ENCODE assay signal across 12 mouse cellular contexts in genomic region chr6:30112349-30113132, GRCm38 (mm10).
DNase-seq lines count a peak whose midpoint lies in the region; ATAC-seq lines count a peak whose summit lies in the region.
"Had no signal": no experiment of that assay in that cellular context is flagged by ENCODE, and none has a peak within 500 bp of the region (broad histone marks: within the 10 kb centered on the region; RNA-seq: fewer than 3 reads in every experiment).

No protein-coding gene starts in this region.

- peaks cover 71% of the 10 kb centered on the region for H3K36me3 ChIP-seq in embryonic facial prominence, embryonic 14.5 days (ENCODE audit: control insufficient read depth, insufficient read depth, low read length)
- peaks cover 91% of the 10 kb centered on the region for H3K36me3 ChIP-seq in embryonic facial prominence, embryonic 10.5 days (replicated peaks)
- H3K36me3 ChIP-seq in midbrain, embryonic 14.5 days (ENCODE audit: control insufficient read depth, insufficient read depth, low read length), result peaks cover 60% of the 10 kb centered on the region

- peak; percentile 89 for ATAC-seq in embryonic facial prominence, embryonic 14.5 days (ENCODE audit: low read depth)
- peak; percentile 50; the same call in 1 of the 2 replicates for ATAC-seq in midbrain, embryonic 14.5 days (ENCODE audit: low FRiP score, low TSS enrichment)

- H3K27ac ChIP-seq in embryonic facial prominence, embryonic 14.5 days (replicated peaks; ENCODE audit: low read depth, low read length), result no peak overlapping the region
- no peak overlapping the region for H3K27ac ChIP-seq in embryonic facial prominence, embryonic 10.5 days (replicated peaks)
- no peak overlapping the region for H3K27ac ChIP-seq in midbrain, embryonic 14.5 days (replicated peaks; ENCODE audit: low read depth, low read length)
- H3K27ac ChIP-seq: hindbrain, embryonic 13.5 days; liver, embryonic 15.5 days had no signal

- intact Hi-C loops in left cerebral cortex, postnatal 4 days (cut with DNase I), result no loop called here

- DNase-seq in embryonic facial prominence, embryonic 14.5 days (ENCODE audit: low spot score), result peak; percentile 58
- no peak for DNase-seq in embryonic facial prominence, embryonic 10.5 days (ENCODE audit: low spot score)
- peak; percentile 17 for DNase-seq in left cerebral cortex, adult 11 months (ENCODE audit: low spot score)
- DNase-seq in left cerebral cortex, postnatal 4 days, result no peak
- peak; percentile 68 for DNase-seq in Muller cell, postnatal 12 days (ENCODE audit: inconsistent ontology term)
- peak; percentile 53 for DNase-seq in midbrain, embryonic 14.5 days
- DNase-seq in urinary bladder, postnatal 14 days (ENCODE audit: low spot score), result no peak
- DNase-seq in cerebellum, adult 11 months, result no peak
- DNase-seq: B cell, adult 2 months; heart, adult 18-20 months had no signal

- H3K9ac ChIP-seq in embryonic facial prominence, embryonic 14.5 days (ENCODE audit: low read depth, low read length), result no peak overlapping the region
- no peak overlapping the region for H3K9ac ChIP-seq in midbrain, embryonic 14.5 days (replicated peaks; ENCODE audit: low read length)
- H3K9ac ChIP-seq: hindbrain, embryonic 13.5 days; liver, embryonic 15.5 days had no signal

- 0 out of 2 replicates have a peak, but pooled peaks cover 6% of the 10 kb centered on the region for H3K9me3 ChIP-seq in embryonic facial prominence, embryonic 14.5 days (ENCODE audit: control insufficient read depth, low read length)
- no peaks in the 10 kb centered on the region for H3K9me3 ChIP-seq in embryonic facial prominence, embryonic 10.5 days
- H3K9me3 ChIP-seq in midbrain, embryonic 14.5 days (ENCODE audit: control insufficient read depth, low read length), result 0 out of 2 replicates have a peak, but pooled peaks cover 3% of the 10 kb centered on the region
- H3K9me3 ChIP-seq: liver, embryonic 15.5 days had no signal

- H3K4me2 ChIP-seq in embryonic facial prominence, embryonic 14.5 days (ENCODE audit: low read depth, low read length), result no peak overlapping the region
- no peak overlapping the region for H3K4me2 ChIP-seq in midbrain, embryonic 14.5 days (ENCODE audit: low read length)
- H3K4me2 ChIP-seq: hindbrain, embryonic 13.5 days; liver, embryonic 15.5 days had no signal

- no peaks in the 10 kb centered on the region for H3K27me3 ChIP-seq in embryonic facial prominence, embryonic 14.5 days (replicated peaks; ENCODE audit: control insufficient read depth, insufficient read depth, low read length)
- H3K27me3 ChIP-seq in embryonic facial prominence, embryonic 10.5 days (replicated peaks; ENCODE audit: low read depth, poor library complexity, severe bottlenecking), result no peaks in the 10 kb centered on the region
- no peaks in the 10 kb centered on the region for H3K27me3 ChIP-seq in midbrain, embryonic 14.5 days (ENCODE audit: control insufficient read depth, insufficient read depth, low read length)
- H3K27me3 ChIP-seq: hindbrain, embryonic 13.5 days; liver, embryonic 15.5 days had no signal

- H3K4me3 ChIP-seq in embryonic facial prominence, embryonic 14.5 days (ENCODE audit: low read depth, low read length), result no peak overlapping the region
- H3K4me3 ChIP-seq in embryonic facial prominence, embryonic 10.5 days, result no peak overlapping the region
- H3K4me3 ChIP-seq in midbrain, embryonic 14.5 days (replicated peaks; ENCODE audit: low read depth, low read length), result no peak overlapping the region
- H3K4me3 ChIP-seq: hindbrain, embryonic 13.5 days; liver, embryonic 15.5 days had no signal

- H3K4me1 ChIP-seq in embryonic facial prominence, embryonic 14.5 days (ENCODE audit: control insufficient read depth, insufficient read depth, low read length), result no peaks in the 10 kb centered on the region
- no peaks in the 10 kb centered on the region for H3K4me1 ChIP-seq in embryonic facial prominence, embryonic 10.5 days
- no peaks in the 10 kb centered on the region for H3K4me1 ChIP-seq in midbrain, embryonic 14.5 days (ENCODE audit: control insufficient read depth, insufficient read depth, low read length)
- H3K4me1 ChIP-seq: hindbrain, embryonic 13.5 days; liver, embryonic 15.5 days had no signal

- WGBS in embryonic facial prominence, embryonic 14.5 days, result 92% methylated on average over 4 of the region's 4 CpGs
- WGBS in embryonic facial prominence, embryonic 10.5 days, result 84% methylated on average over 4 of the region's 4 CpGs
- 85% methylated on average over 4 of the region's 4 CpGs for WGBS in midbrain, embryonic 14.5 days

Comparison
In these comparisons a context has a peak if more than half of its experiments do, and no peak if none do; other contexts are left out.
1. DNase-seq: peak in embryonic facial prominence, embryonic 14.5 days (single experiment), left cerebral cortex, adult 11 months (single experiment), Muller cell, postnatal 12 days (single experiment) and midbrain, embryonic 14.5 days (single experiment); none in embryonic facial prominence, embryonic 10.5 days (single experiment), left cerebral cortex, postnatal 4 days (single experiment), urinary bladder, postnatal 14 days (single experiment) and cerebellum, adult 11 months (single experiment).